Mouse (Mus musculus): ENCODE measurements around the gene Sh3d19.

DNA sequence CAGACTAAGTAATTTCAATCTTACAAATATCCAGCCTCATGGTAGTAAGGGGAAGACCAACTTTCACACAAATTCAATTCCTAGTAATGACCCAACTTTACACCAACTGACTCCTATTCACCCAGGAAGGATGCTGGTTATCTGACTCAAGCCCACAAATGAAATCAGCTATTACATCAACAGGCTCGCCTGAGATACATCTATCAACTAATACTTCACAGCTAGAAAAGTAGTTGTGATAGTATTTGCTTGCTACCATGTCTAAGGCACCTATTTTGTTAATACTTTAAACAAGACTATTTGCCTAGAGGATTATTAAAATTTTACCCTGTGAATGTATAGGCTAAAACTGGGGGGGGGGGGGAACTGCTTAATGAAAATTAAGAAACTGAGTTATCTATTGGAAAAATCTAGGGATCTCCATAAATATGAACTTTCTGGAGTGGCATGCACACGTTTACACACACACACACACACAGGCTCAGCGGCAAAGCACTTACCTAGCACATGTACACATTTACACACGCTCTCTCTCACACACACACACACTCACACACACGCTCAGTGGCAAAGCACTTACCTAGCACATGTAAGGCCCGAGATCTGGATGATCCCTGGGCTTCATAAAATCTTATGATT is 166.1 kb downstream of the Sh3d19 start:
- TF ChIP-seq CTCF (IDR thresholded peaks at IDR 0.05; ENCODE audit: low read depth, low read length): no peak
- TF ChIP-seq GATA1 (IDR thresholded peaks at IDR 0.05; ENCODE audit: borderline replicate concordance, low read length): no peak

Measured in G1E (cell line).